Mouse (Mus musculus) heart, embryonic 14.5 days (tissue): ENCODE measurements around the gene Memo1. TPM values are rescaled to one million over a fixed set of nuclear protein-coding genes. Genes with fewer than 3 reads are reported as not detected.

Experiments
- ATAC-seq: fragments of 200-750 bp; cut with Nextera tagmentation; 2 replicates; pipeline ENCODE4 v1.8.0; 2017; ENCODE audit warnings: low read depth, moderate TSS enrichment; ENCODE audit not compliant: insufficient number of reproducible peaks, insufficient read depth, low FRiP score
- H3K27ac ChIP-seq, 2 experiments: fragments of 200-500 bp in 1 of 2; fragments of 300-500 bp in 1 of 2; sonication (generic) in 1 of 2; replicated peaks in 1 of 2; 2 replicates each; pipeline ENCODE4 v1.5.1; 2012 to 2014; ENCODE audit warnings: low read depth in 2 of 2, low read length in 2 of 2, control low read depth in 1 of 2, mild to moderate bottlenecking in 1 of 2, mixed read lengths in 1 of 2; ENCODE audit not compliant: control insufficient read depth in 1 of 2, insufficient read depth in 1 of 2
- H3K27me3 ChIP-seq: fragments of 300-500 bp; sonication (generic); 2 replicates; pipeline ENCODE4 v1.6.1; 2014; ENCODE audit warnings: mild to moderate bottlenecking, low read length, control low read depth; ENCODE audit not compliant: control insufficient read depth, insufficient read depth
- H3K36me3 ChIP-seq: fragments of 300-500 bp; sonication (generic); 2 replicates; pipeline ENCODE4 v1.6.1; 2014; ENCODE audit warnings: mild to moderate bottlenecking, control low read depth, low read length, mixed read lengths; ENCODE audit not compliant: control insufficient read depth, insufficient read depth
- H3K4me1 ChIP-seq, 2 experiments: fragments of 200-500 bp in 1 of 2; fragments of 300-500 bp in 1 of 2; sonication (generic) in 1 of 2; 2 replicates each; pipeline ENCODE4 v1.6.1; 2012 to 2014; ENCODE audit warnings: low read length in 2 of 2, control low read depth in 1 of 2, mixed read lengths in 1 of 2; ENCODE audit not compliant: control insufficient read depth in 2 of 2, insufficient read depth in 2 of 2
- H3K4me2 ChIP-seq: fragments of 300-500 bp; sonication (generic); 2 replicates; pipeline ENCODE4 v1.6.1; 2014; ENCODE audit warnings: mild to moderate bottlenecking, low read length
- H3K4me3 ChIP-seq, 2 experiments: fragments of 200-500 bp in 1 of 2; fragments of 300-500 bp in 1 of 2; sonication (generic) in 1 of 2; 2 replicates each; pipeline ENCODE4 v1.5.1; 2012 to 2014; ENCODE audit warnings: low read length in 2 of 2, mild to moderate bottlenecking in 2 of 2, control low read depth in 1 of 2, low read depth in 1 of 2, moderate library complexity in 1 of 2; ENCODE audit not compliant: control insufficient read depth in 1 of 2, insufficient read depth in 1 of 2
- H3K9ac ChIP-seq: fragments of 300-500 bp; sonication (generic); 2 replicates; pipeline ENCODE4 v1.6.1; 2014; ENCODE audit warnings: mild to moderate bottlenecking, low read length
- H3K9me3 ChIP-seq: fragments of 300-500 bp; sonication (generic); 2 replicates; pipeline ENCODE4 v1.6.1; 2016; ENCODE audit warnings: low read length, control low read depth; ENCODE audit not compliant: control insufficient read depth
- WGBS: fragments of 180-500 bp; shearing (Covaris S2); extraction: QIAGEN DNeasy Blood & Tissue Kit; methylation state at CpG from one replicate; pipeline ENCODE4 v1.1.7; 2014; 5-methylcytosine and 5-hydroxymethylcytosine counted together
- polyA plus RNA-seq: library from polyadenylated mRNA; unstranded; fragments of >200 nt; fragmentation: Nextera tagmentation; extraction: Ambion mirVana; gene quantifications from 2 replicates; pipeline ENCODE4 v1.2.1, GENCODE M21; 2014

Memo1 gene
- polyA plus RNA-seq, 1 experiment from 2014 or later: 80.7 TPM

- H3K27ac ChIP-seq: no peak overlapping the region
Observed at GRCm38 (mm10) chr17:74282024-74282423, 13.3 kb downstream of the Memo1 start.

GRCm38 (mm10) chr17:74278966-74279869, 16.1 kb downstream of the Memo1 start:
- peaks cover 0 to 13% of the 10 kb centered on the region in 2 experiments; a peak in 2 of 4 replicates for H3K4me1 ChIP-seq
- no peaks in the 10 kb centered on the region; the same call in 1 of the 2 replicates for H3K36me3 ChIP-seq
- WGBS: 88% methylated on average over 8 of the region's 8 CpGs
- no peaks in the 10 kb centered on the region for H3K27me3 ChIP-seq
- H3K4me2 ChIP-seq: no peak overlapping the region
- H3K27ac ChIP-seq: no peak overlapping the region
- no peak overlapping the region for H3K9ac ChIP-seq
- no peak for ATAC-seq
- H3K4me3 ChIP-seq: no peak overlapping the region
- no peaks in the 10 kb centered on the region for H3K9me3 ChIP-seq

More at GRCm38 (mm10) chr17:74282024-74282423, 13.3 kb downstream of the Memo1 start:
- no peaks in the 10 kb centered on the region for H3K9me3 ChIP-seq
- no peak overlapping the region for H3K4me3 ChIP-seq
- ATAC-seq: no peak
- no peak overlapping the region for H3K9ac ChIP-seq
- H3K4me2 ChIP-seq: no peak overlapping the region
- H3K27me3 ChIP-seq: no peaks in the 10 kb centered on the region
- WGBS: 93% methylated on average over 3 of the region's 3 CpGs
- no peaks in the 10 kb centered on the region; the same call in 1 of the 2 replicates for H3K36me3 ChIP-seq
- peaks cover 0 to 17% of the 10 kb centered on the region in 2 experiments; a peak in 3 of 4 replicates for H3K4me1 ChIP-seq

DNA sequence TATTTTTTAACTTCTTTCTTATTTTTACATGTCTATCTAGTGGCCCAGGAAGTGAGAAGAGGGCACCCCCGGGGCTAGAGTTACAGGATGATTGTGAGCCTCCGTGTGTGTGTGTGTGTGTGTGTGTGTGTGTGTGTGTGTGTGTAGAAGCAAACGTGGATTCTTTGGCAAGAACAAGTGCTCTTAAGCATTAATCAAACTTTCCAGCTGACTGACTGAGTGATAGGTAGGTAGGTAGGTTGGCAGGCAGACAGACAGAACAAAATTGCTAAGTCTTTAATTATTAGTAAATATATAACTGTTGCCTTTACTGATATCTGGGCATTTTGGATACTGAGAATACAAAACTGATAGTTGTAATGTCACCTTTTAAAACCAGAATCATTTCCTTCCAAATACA, 20.9 kb downstream of the Memo1 start:
- WGBS: 54% methylated on average over 3 of the region's 3 CpGs
- Histone ChIP-seq H3K4me1 (peaks cover 3 to 31% of the 10 kb centered on the region in 2 experiments; a peak in 2 of 4 replicates), H3K9me3 (no peaks in the 10 kb centered on the region)

DNA sequence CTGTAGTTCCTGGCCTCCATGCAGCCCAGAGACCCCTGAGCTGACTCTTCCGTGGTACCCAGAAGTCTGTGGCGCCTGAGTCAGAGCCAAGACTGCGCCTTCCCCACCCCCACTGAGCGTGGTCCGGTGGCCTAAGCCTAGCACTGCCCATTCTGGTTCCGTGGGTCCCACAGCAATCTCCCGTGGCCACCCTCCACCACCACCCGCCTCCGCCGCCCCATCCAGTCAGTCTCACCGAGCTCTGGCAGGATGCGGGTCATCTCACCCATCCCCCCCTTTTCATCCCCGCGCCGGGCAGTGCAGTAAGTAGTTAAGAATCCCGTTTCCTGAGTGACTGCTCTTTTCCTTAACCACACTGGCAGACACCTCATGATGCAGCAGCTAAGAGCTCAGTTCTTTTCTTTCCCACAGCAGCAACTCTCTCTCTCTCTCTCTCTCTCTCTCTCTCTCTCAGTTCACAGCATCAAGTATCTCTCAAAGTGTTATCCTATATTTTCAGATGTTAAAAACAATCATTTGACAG, 22.6 kb downstream of the Memo1 start:
- no peaks in the 10 kb centered on the region for H3K36me3 ChIP-seq
- H3K4me2 ChIP-seq: no peak overlapping the region
- no peak overlapping the region for H3K4me3 ChIP-seq
- ATAC-seq: no peak
- no peak overlapping the region for H3K27ac ChIP-seq
- no peaks in the 10 kb centered on the region for H3K9me3 ChIP-seq
- H3K27me3 ChIP-seq: no peaks in the 10 kb centered on the region
- 49% methylated on average over 16 of the region's 16 CpGs for WGBS
- no peak overlapping the region for H3K9ac ChIP-seq
- H3K4me1 ChIP-seq: peaks cover 3 to 25% of the 10 kb centered on the region in 2 experiments; a peak in 2 of 4 replicates

More for the DNA sequence above, 20.9 kb downstream of the Memo1 start:
- Histone ChIP-seq H3K4me3 (no peak overlapping the region), H3K9ac (no peak overlapping the region), H3K27me3 (no peaks in the 10 kb centered on the region), H3K4me2 (no peak overlapping the region), H3K27ac (no peak overlapping the region), H3K36me3 (no peaks in the 10 kb centered on the region)
- no peak for ATAC-seq

GRCm38 (mm10) chr17:74271541-74272268, 23.6 kb downstream of the Memo1 start:
- Histone ChIP-seq H3K4me3 (no peak overlapping the region), H3K27me3 (no peaks in the 10 kb centered on the region), H3K36me3 (no peaks in the 10 kb centered on the region), H3K9ac (no peak overlapping the region), H3K27ac (no peak overlapping the region), H3K4me2 (no peak overlapping the region), H3K4me1 (peaks cover 3 to 25% of the 10 kb centered on the region in 2 experiments; a peak in 2 of 4 replicates), H3K9me3 (no peaks in the 10 kb centered on the region)
- no peak for ATAC-seq
- 84% methylated on average over 3 of the region's 3 CpGs for WGBS

DNA sequence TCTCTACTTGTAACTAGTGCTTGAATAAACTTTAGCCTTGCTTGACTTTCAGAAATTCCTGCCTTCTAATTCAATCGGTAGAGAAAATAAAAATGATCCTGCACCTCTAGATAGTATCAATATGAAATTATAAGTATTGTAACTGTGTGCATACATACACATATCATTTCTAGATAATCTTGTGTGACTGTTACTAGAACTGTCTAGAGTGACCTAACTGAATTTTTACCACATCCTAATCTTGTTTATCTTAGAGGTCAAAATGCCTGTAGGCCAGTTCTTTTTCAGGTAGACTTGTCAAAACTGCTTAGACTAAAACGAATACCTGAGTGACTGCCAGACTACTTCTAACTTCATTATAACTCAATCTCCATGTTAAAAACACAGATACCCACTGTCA, 25.1 kb downstream of the Memo1 start:
- H3K4me1 ChIP-seq: peaks cover 5 to 34% of the 10 kb centered on the region in 2 experiments
- WGBS: 49% methylated on average over 2 of the region's 2 CpGs
- ATAC-seq: no peak
- H3K4me3 ChIP-seq: no peak overlapping the region
- no peak overlapping the region for H3K4me2 ChIP-seq
- no peaks in the 10 kb centered on the region for H3K27me3 ChIP-seq
- no peak overlapping the region for H3K27ac ChIP-seq
- H3K9ac ChIP-seq: no peak overlapping the region
- H3K36me3 ChIP-seq: no peaks in the 10 kb centered on the region
- H3K9me3 ChIP-seq: no peaks in the 10 kb centered on the region

DNA sequence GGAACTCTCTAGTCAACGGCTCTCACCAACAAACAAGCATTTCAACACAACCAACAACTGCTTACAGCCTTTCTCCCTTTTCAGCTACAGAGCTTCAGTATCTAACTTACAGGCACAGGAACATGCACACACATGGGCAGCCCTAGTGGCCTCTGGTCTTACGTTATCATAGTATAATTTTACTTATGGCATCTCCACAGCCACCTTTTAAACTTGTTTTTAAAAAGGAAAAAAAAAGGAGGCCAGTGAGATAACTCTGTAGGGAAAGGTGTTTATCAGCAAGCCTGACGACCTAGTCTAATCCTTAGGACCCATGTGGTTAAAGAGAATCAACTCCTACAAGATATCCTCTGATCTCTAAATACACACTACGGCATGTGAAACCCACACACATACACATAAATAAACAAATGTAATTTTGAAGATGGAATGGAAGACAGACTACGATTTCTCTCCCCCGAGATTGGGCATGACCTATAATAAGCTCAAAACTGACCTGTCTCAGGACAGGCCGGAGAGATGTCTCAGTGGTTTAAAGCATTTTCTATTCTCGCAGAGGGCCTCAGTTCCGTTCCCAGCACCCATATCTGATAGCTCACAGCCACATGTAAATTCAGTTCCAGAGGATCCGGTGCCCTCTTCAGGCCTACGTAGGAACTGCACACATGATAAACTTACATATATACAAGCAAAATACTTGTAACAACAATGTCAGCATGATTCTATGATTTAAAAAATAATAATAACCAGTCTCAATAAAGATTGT, 27.7 kb downstream of the Memo1 start:
- no peak overlapping the region for H3K9ac ChIP-seq
- 83% methylated on average over 11 of the region's 11 CpGs for WGBS
- H3K27ac ChIP-seq: no peak overlapping the region

More for the DNA sequence above, 27.7 kb downstream of the Memo1 start:
- no peak overlapping the region for H3K4me3 ChIP-seq
- H3K27me3 ChIP-seq: no peaks in the 10 kb centered on the region
- H3K9me3 ChIP-seq: no peaks in the 10 kb centered on the region
- no peak overlapping the region for H3K4me2 ChIP-seq
- ATAC-seq: no peak
- H3K36me3 ChIP-seq: no peaks in the 10 kb centered on the region
- peaks cover 11 to 43% of the 10 kb centered on the region in 2 experiments for H3K4me1 ChIP-seq
